In the genomic region with DNA sequence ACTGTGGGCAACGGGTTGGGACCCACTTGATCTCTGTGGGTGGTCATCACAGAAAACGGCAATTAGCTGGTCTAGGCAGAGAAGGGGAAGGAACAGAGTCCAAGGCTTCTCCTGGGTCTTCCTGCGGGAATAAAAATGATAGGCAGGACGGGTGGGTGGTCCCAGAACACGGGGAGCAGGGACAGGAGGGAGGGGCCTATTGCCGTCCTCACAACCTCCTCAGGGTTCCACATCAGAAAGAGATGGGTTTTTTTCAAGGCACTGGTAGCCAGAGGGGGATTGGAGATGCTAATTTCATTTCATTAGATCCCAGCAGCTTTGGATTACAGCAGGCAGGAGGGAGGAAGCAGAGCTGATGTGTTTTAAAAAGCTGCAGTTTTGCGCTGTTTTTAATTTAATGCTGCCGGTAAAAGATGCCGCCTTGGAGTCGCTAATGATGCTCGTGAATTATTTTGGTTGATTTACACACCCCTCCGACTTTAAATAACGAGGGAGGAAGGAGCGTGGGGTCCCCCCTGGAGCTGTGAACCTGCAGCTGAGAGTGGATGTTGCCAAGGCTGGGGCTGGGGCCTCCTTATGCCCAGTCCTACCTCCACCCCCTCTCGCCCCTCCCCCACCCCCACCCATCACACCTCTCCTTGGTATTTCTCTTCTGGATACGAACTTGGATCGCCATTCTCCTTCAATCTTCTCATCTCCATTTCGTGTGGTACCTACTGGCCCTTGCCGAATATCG, we compare ENCODE assay signal across 11 mouse cellular contexts.
A peak's percentile ranks its signal among the peaks of the same experiment; 100 is the strongest.
DNase-seq lines count a peak whose midpoint lies in the region; ATAC-seq lines count a peak whose summit lies in the region.
"Had no signal": no experiment of that assay in that cellular context is flagged by ENCODE, and none has a peak within 500 bp of the region (broad histone marks: within the 10 kb centered on the region; RNA-seq: fewer than 3 reads in every experiment).

No protein-coding gene starts in this region.

- peaks cover 19% of the 10 kb centered on the region; the same call in 1 of the 2 replicates for H3K9me3 ChIP-seq in heart, embryonic 12.5 days (replicated peaks)
- H3K9me3 ChIP-seq in heart, embryonic 11.5 days (replicated peaks; ENCODE audit: control insufficient read depth, low read length) = 0 out of 2 replicates have a peak, but pooled peaks cover 3% of the 10 kb centered on the region
- peaks cover 9% of the 10 kb centered on the region for H3K9me3 ChIP-seq in forebrain, embryonic 10.5 days
- H3K9me3 ChIP-seq in limb, embryonic 11.5 days (ENCODE audit: control insufficient read depth, low read length) = no peaks in the 10 kb centered on the region
- no peaks in the 10 kb centered on the region for H3K9me3 ChIP-seq in neural tube, embryonic 14.5 days (ENCODE audit: control insufficient read depth, low read length)

- H3K4me2 ChIP-seq in heart, embryonic 12.5 days = 0 out of 2 replicates have a peak overlapping the region, but pooled peaks have one; percentile 14
- H3K4me2 ChIP-seq in heart, embryonic 11.5 days = no peak overlapping the region
- peak overlapping the region; percentile 34 for H3K4me2 ChIP-seq in limb, embryonic 11.5 days (ENCODE audit: low read depth, severe bottlenecking)
- 0 out of 2 replicates have a peak overlapping the region, but pooled peaks have one; percentile 4 for H3K4me2 ChIP-seq in neural tube, embryonic 14.5 days (ENCODE audit: low read depth, low read length)

- H3K36me3 ChIP-seq in heart, embryonic 12.5 days = no peaks in the 10 kb centered on the region
- no peaks in the 10 kb centered on the region for H3K36me3 ChIP-seq in heart, embryonic 11.5 days (ENCODE audit: control insufficient read depth, insufficient read depth, low read length)
- no peaks in the 10 kb centered on the region for H3K36me3 ChIP-seq in forebrain, embryonic 10.5 days (replicated peaks)
- no peaks in the 10 kb centered on the region for H3K36me3 ChIP-seq in limb, embryonic 11.5 days (ENCODE audit: control insufficient read depth, insufficient read depth, low read length)
- no peaks in the 10 kb centered on the region for H3K36me3 ChIP-seq in neural tube, embryonic 14.5 days (ENCODE audit: control insufficient read depth, insufficient read depth, low read length)

- peaks cover 48% of the 10 kb centered on the region for H3K27me3 ChIP-seq in heart, embryonic 12.5 days (replicated peaks)
- H3K27me3 ChIP-seq in heart, embryonic 11.5 days (ENCODE audit: control insufficient read depth, insufficient read depth, low read length) = peaks cover 25% of the 10 kb centered on the region
- peaks cover 47% of the 10 kb centered on the region for H3K27me3 ChIP-seq in forebrain, embryonic 10.5 days (ENCODE audit: poor library complexity, severe bottlenecking)
- no peaks in the 10 kb centered on the region for H3K27me3 ChIP-seq in limb, embryonic 11.5 days (ENCODE audit: control insufficient read depth, insufficient read depth, low read length)
- H3K27me3 ChIP-seq in neural tube, embryonic 14.5 days (ENCODE audit: control insufficient read depth, insufficient read depth, low read length) = no peaks in the 10 kb centered on the region

- no peak overlapping the region for H3K4me3 ChIP-seq in heart, embryonic 12.5 days
- no peak overlapping the region for H3K4me3 ChIP-seq in heart, embryonic 11.5 days (ENCODE audit: low read depth, low read length)
- peak overlapping the region; percentile 34 for H3K4me3 ChIP-seq in forebrain, embryonic 10.5 days
- H3K4me3 ChIP-seq in limb, embryonic 11.5 days (ENCODE audit: low read depth, low read length) = no peak overlapping the region
- H3K4me3 ChIP-seq in neural tube, embryonic 14.5 days (ENCODE audit: low read depth, low read length) = no peak overlapping the region
- H3K4me3 ChIP-seq: heart, adult 2 months had no signal

- H3K4me1 ChIP-seq in heart, embryonic 12.5 days (replicated peaks) = peaks cover 15% of the 10 kb centered on the region; the same call in 1 of the 2 replicates
- H3K4me1 ChIP-seq in heart, embryonic 11.5 days (ENCODE audit: control insufficient read depth, insufficient read depth, low read length) = no peaks in the 10 kb centered on the region
- H3K4me1 ChIP-seq in forebrain, embryonic 10.5 days = peaks cover 35% of the 10 kb centered on the region
- H3K4me1 ChIP-seq in limb, embryonic 11.5 days (ENCODE audit: control insufficient read depth, insufficient read depth, low read length) = peaks cover 21% of the 10 kb centered on the region
- H3K4me1 ChIP-seq in neural tube, embryonic 14.5 days (ENCODE audit: control insufficient read depth, insufficient read depth, low read length) = peaks cover 11% of the 10 kb centered on the region; the same call in 1 of the 2 replicates

- no peak for DNase-seq in forebrain, embryonic 10.5 days (ENCODE audit: extremely low spot score, low spot score)
- peak; percentile 62 for DNase-seq in limb, embryonic 11.5 days (ENCODE audit: low spot score)
- DNase-seq in MN1 (ENCODE audit: low spot score) = no peak
- DNase-seq in right cerebral cortex, adult 2 months (ENCODE audit: low spot score in 2 of 2) = no peak
- DNase-seq in right cerebral cortex, postnatal 14 days = no peak
- DNase-seq: heart, adult 2 months; lung, postnatal 14 days had no signal

- no peak overlapping the region for H3K27ac ChIP-seq in heart, embryonic 12.5 days (ENCODE audit: poor library complexity, severe bottlenecking)
- H3K27ac ChIP-seq in heart, embryonic 11.5 days (ENCODE audit: low read depth, low read length) = no peak overlapping the region
- H3K27ac ChIP-seq in forebrain, embryonic 10.5 days = peak overlapping the region; percentile 30; the same call in 1 of the 2 replicates
- H3K27ac ChIP-seq in limb, embryonic 11.5 days (replicated peaks; ENCODE audit: low read depth, low read length) = peak overlapping the region; percentile 47
- peak overlapping the region; percentile 39; the same call in 1 of the 2 replicates for H3K27ac ChIP-seq in neural tube, embryonic 14.5 days (ENCODE audit: low read depth, low read length)
- H3K27ac ChIP-seq: heart, adult 2 months had no signal

- ATAC-seq in heart, embryonic 12.5 days (ENCODE audit: insufficient number of reproducible peaks, low FRiP score) = no peak
- no peak for ATAC-seq in heart, embryonic 11.5 days (replicated peaks; ENCODE audit: insufficient number of reproducible peaks, low FRiP score, low TSS enrichment)
- ATAC-seq in limb, embryonic 11.5 days (ENCODE audit: insufficient number of reproducible peaks, low FRiP score, low TSS enrichment, low read depth) = no peak
- ATAC-seq in neural tube, embryonic 14.5 days (ENCODE audit: low read depth) = peak; percentile 44; the same call in 1 of the 2 replicates
- ATAC-seq: inflammation-experienced regulatory T-cells, adult 6 months had no signal

- no peak overlapping the region for H3K9ac ChIP-seq in heart, embryonic 12.5 days
- no peak overlapping the region for H3K9ac ChIP-seq in heart, embryonic 11.5 days (ENCODE audit: low read depth, low read length)
- H3K9ac ChIP-seq in limb, embryonic 11.5 days (ENCODE audit: low read length) = peak overlapping the region; percentile 30; the same call in 1 of the 2 replicates
- no peak overlapping the region for H3K9ac ChIP-seq in neural tube, embryonic 14.5 days (replicated peaks; ENCODE audit: low read depth, low read length)

- WGBS in heart, embryonic 12.5 days = 7% methylated on average over 20 of the region's 20 CpGs
- 10% methylated on average over 20 of the region's 20 CpGs for WGBS in heart, embryonic 11.5 days (ENCODE audit: insufficient replicate concordance)
- WGBS in forebrain, embryonic 10.5 days = 5% methylated on average over 20 of the region's 20 CpGs
- WGBS in limb, embryonic 11.5 days = 2% methylated on average over 20 of the region's 20 CpGs
- 3% methylated on average over 20 of the region's 20 CpGs for WGBS in neural tube, embryonic 14.5 days

Comparison
In these comparisons a context has a peak if more than half of its experiments do, and no peak if none do; other contexts are left out.
1. H3K27ac ChIP-seq: peak in forebrain, embryonic 10.5 days (single experiment), limb, embryonic 11.5 days (single experiment) and neural tube, embryonic 14.5 days (single experiment); none in heart, embryonic 12.5 days (single experiment) and heart, embryonic 11.5 days (single experiment).